Mouse (Mus musculus) liver, adult 2 months (tissue): Measurements from ENCODE around the gene Casq2.

Experiments used
- CTCF ChIP-seq: fragments of 200-500 bp; IDR thresholded peaks from 2 replicates; pipeline ENCODE4 v1.5.1; 2011; ENCODE audit warnings: low read depth, low read length, control low read depth
- POLR2A ChIP-seq: fragments of 200-500 bp; IDR thresholded peaks from 2 replicates; pipeline ENCODE4 v1.6.1; 2011; ENCODE audit warnings: low read length, control low read depth; ENCODE audit not compliant: insufficient read depth; ENCODE audit errors: extremely low read depth

GRCm38 (mm10) chr3:102152471-102152870 lies 66.3 kb downstream of the Casq2 start:
- TF ChIP-seq CTCF (no peak), POLR2A (no peak)
